In the genomic region with DNA sequence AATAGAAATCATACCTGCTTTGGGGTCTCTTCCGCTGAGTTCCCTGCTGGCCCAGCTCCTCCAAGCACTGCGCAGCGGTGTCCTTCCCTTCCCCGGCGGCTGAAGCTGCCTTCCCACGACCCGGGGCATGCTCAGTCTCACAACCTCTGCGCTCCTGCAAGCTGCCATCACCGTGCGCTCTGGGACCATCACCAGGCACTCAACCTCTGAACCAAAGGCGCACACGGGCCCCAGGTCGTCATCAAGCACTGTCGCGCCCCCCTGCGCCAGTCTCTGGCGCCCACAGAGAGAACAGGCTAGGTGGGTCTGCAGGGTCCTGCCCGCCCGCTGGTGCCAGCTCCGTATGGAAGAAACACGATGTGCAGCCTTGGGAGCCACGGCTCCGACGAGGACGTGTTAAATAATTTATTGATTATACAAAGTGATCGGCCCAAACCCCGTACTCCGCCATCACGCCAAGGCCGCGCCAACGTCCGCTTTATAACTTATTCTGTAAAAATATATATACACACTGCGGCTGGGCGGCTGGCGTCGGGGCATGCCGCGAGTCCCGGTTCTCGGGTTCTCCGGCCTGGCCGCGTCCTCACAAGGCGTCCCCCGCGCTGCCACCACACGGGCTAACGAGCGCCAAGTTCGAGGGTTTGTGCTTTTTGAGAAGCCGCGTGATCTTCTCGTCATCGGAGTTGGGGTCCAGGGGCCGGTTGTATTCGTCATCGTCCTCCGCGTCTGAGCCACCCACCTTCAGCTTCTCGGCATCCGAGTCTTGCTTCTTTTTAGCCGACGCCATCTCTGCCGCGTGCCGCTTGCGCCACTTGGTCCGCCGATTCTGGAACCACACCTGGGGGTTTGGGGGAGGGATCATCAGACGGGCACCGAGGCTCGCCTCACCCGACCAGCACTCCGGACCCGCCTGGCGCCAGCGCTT, we compare ENCODE assay signal across 9 mouse cellular contexts. TPM values are rescaled to one million over a fixed set of nuclear protein-coding genes. Genes with fewer than 3 reads are reported as not detected.
A peak's percentile ranks its signal among the peaks of the same experiment; 100 is the strongest.
DNase-seq lines count a peak whose midpoint lies in the region; ATAC-seq and TF ChIP-seq lines count a peak whose summit lies in the region.
"Had no signal": no experiment of that assay in that cellular context is flagged by ENCODE, and none has a peak within 500 bp of the region (broad histone marks: within the 10 kb centered on the region; RNA-seq: fewer than 3 reads in every experiment).

No protein-coding gene starts in this region.

- H3K27ac ChIP-seq in forebrain, embryonic 10.5 days: no peak overlapping the region
- H3K27ac ChIP-seq in hindbrain, postnatal 0 days: no peak overlapping the region
- H3K27ac ChIP-seq in neural tube, embryonic 11.5 days (ENCODE audit: low read depth, low read length): no peak overlapping the region

- H3K4me3 ChIP-seq in forebrain, embryonic 10.5 days: peak overlapping the region; percentile 54
- H3K4me3 ChIP-seq in hindbrain, postnatal 0 days (ENCODE audit: low read length): peak overlapping the region; percentile 32
- H3K4me3 ChIP-seq in neural tube, embryonic 11.5 days (ENCODE audit: low read depth, low read length): peak overlapping the region; percentile 40

- 1% methylated on average over 78 of the region's 78 CpGs for WGBS in forebrain, embryonic 10.5 days
- 2% methylated on average over 78 of the region's 78 CpGs for WGBS in hindbrain, postnatal 0 days
- WGBS in neural tube, embryonic 11.5 days: under 1% methylated on average over 76 of the region's 78 CpGs

- H3K9ac ChIP-seq in hindbrain, postnatal 0 days (replicated peaks; ENCODE audit: low read length): 0 out of 2 replicates have a peak overlapping the region, but pooled peaks have one; percentile 28
- H3K9ac ChIP-seq in neural tube, embryonic 11.5 days (ENCODE audit: low read length): no peak overlapping the region

- H3K36me3 ChIP-seq in forebrain, embryonic 10.5 days (replicated peaks): peaks cover 11% of the 10 kb centered on the region
- H3K36me3 ChIP-seq in hindbrain, postnatal 0 days (ENCODE audit: insufficient read depth, low read length): peaks cover 7% of the 10 kb centered on the region; the same call in 1 of the 2 replicates
- no peaks in the 10 kb centered on the region for H3K36me3 ChIP-seq in neural tube, embryonic 11.5 days (ENCODE audit: control insufficient read depth, insufficient read depth, low read length)

- H3K9me3 ChIP-seq in forebrain, embryonic 10.5 days: no peaks in the 10 kb centered on the region
- H3K9me3 ChIP-seq in hindbrain, postnatal 0 days (ENCODE audit: low read length): no peaks in the 10 kb centered on the region
- no peaks in the 10 kb centered on the region for H3K9me3 ChIP-seq in neural tube, embryonic 11.5 days (ENCODE audit: control insufficient read depth, low read length)

- H3K27me3 ChIP-seq in forebrain, embryonic 10.5 days (ENCODE audit: poor library complexity, severe bottlenecking): peaks cover 100% of the 10 kb centered on the region
- H3K27me3 ChIP-seq in hindbrain, postnatal 0 days (ENCODE audit: insufficient read depth, low read length): peaks cover 72% of the 10 kb centered on the region
- H3K27me3 ChIP-seq in neural tube, embryonic 11.5 days (ENCODE audit: control insufficient read depth, insufficient read depth, low read length): peaks cover 99% of the 10 kb centered on the region

- ATAC-seq in hindbrain, postnatal 0 days: no peak
- ATAC-seq in neural tube, embryonic 11.5 days (ENCODE audit: insufficient read depth, low FRiP score, low TSS enrichment): no peak

- DNase-seq in lung, postnatal 10 days: peak; percentile 10
- DNase-seq in lung, postnatal 36 days: no peak
- peak; percentile 37 for DNase-seq in forebrain, embryonic 10.5 days (ENCODE audit: extremely low spot score, low spot score)
- DNase-seq in hindbrain, postnatal 0 days (ENCODE audit: low spot score): no peak
- DNase-seq in neural tube, embryonic 11.5 days (ENCODE audit: low spot score): peak; percentile 54
- no peak for DNase-seq in left cerebral cortex, postnatal 4 days
- DNase-seq in right cerebral cortex, postnatal 14 days: no peak
- DNase-seq in left cerebral cortex, adult 8-10 months (ENCODE audit: low spot score in 2 of 2): no peak

- intact Hi-C loops in left cerebral cortex, postnatal 4 days (cut with DNase I): loop anchor here (10.0 kb wide), 1 partner anchor 86 kb away; no protein-coding TSS in a partner anchor

- peaks cover 44% of the 10 kb centered on the region for H3K4me1 ChIP-seq in forebrain, embryonic 10.5 days
- H3K4me1 ChIP-seq in hindbrain, postnatal 0 days (ENCODE audit: insufficient read depth, low read length): no peaks in the 10 kb centered on the region; the same call in 1 of the 2 replicates
- H3K4me1 ChIP-seq in neural tube, embryonic 11.5 days (ENCODE audit: control insufficient read depth, insufficient read depth, low read length): peaks cover 10% of the 10 kb centered on the region

- peak overlapping the region; percentile 34 for H3K4me2 ChIP-seq in hindbrain, postnatal 0 days (ENCODE audit: low read depth, low read length)
- peak overlapping the region; percentile 57 for H3K4me2 ChIP-seq in neural tube, embryonic 11.5 days (ENCODE audit: low read depth)

- no peak for TF ChIP-seq CTCF in hindbrain, postnatal 0 days (IDR thresholded peaks at IDR 0.05; ENCODE audit: low read depth)

RNA-seq across cellular contexts. Expression of gene Nkx6-2, which starts 1.5 kb away (rescaled TPM):
- polyA plus RNA-seq in forebrain, embryonic 10.5 days (2016; fragmentation: Nextera tagmentation; extraction: Ambion mirVana): 2.0 and 5.5 TPM in 2 replicates
- total RNA-seq in hindbrain, postnatal 0 days (2014; rRNA removed): 18.8 and 23.2 TPM in 2 replicates
- 17.4 and 20.0 TPM in 2 replicates for polyA plus RNA-seq in hindbrain, postnatal 0 days (2015; fragmentation: Nextera tagmentation; extraction: Ambion mirVana)
- 6.1 and 7.1 TPM in 2 replicates for polyA plus RNA-seq in neural tube, embryonic 11.5 days (2014; fragmentation: Nextera tagmentation; extraction: Ambion mirVana)
- under 1 TPM in 1 of 2 experiments, not detected in 1; 0.48 TPM for total RNA-seq in left cerebral cortex, postnatal 4 days (2021)
- 10 to 100 TPM; 12.9 to 15.2 (median 13.9) TPM for total RNA-seq in left cerebral cortex, adult 8-10 months (2022)
- polyA plus RNA-seq: liver, embryonic 16.5 days had no signal

Comparison
In these comparisons a context has a peak if more than half of its experiments do, and no peak if none do; other contexts are left out.
1. DNase-seq: peak in lung, postnatal 10 days (single experiment), forebrain, embryonic 10.5 days (single experiment) and neural tube, embryonic 11.5 days (single experiment); none in lung, postnatal 36 days (single experiment), hindbrain, postnatal 0 days (single experiment), left cerebral cortex, postnatal 4 days (single experiment), right cerebral cortex, postnatal 14 days (single experiment) and left cerebral cortex, adult 8-10 months (0 of 2).
2. RNA of gene Nkx6-2, which starts 1.5 kb away (total RNA-seq): 18.8 to 23.2 TPM in hindbrain, postnatal 0 days and 12.9 to 15.2 TPM in left cerebral cortex, adult 8-10 months; 0.48 TPM in left cerebral cortex, postnatal 4 days; every median in the first group is over 4 times any median in the second.
3. Peak in every context shown above with its lines, with median percentiles within 50 percentile points of each other: H3K4me3 ChIP-seq.